Mouse (Mus musculus) cerebellum, adult 11-12 months (tissue): ENCODE data around the gene Dexi.

Experiments used
- DNase-seq: peaks from one replicate; pipeline ENCODE4 v3.0.0; 2022

The Dexi gene

DNA sequence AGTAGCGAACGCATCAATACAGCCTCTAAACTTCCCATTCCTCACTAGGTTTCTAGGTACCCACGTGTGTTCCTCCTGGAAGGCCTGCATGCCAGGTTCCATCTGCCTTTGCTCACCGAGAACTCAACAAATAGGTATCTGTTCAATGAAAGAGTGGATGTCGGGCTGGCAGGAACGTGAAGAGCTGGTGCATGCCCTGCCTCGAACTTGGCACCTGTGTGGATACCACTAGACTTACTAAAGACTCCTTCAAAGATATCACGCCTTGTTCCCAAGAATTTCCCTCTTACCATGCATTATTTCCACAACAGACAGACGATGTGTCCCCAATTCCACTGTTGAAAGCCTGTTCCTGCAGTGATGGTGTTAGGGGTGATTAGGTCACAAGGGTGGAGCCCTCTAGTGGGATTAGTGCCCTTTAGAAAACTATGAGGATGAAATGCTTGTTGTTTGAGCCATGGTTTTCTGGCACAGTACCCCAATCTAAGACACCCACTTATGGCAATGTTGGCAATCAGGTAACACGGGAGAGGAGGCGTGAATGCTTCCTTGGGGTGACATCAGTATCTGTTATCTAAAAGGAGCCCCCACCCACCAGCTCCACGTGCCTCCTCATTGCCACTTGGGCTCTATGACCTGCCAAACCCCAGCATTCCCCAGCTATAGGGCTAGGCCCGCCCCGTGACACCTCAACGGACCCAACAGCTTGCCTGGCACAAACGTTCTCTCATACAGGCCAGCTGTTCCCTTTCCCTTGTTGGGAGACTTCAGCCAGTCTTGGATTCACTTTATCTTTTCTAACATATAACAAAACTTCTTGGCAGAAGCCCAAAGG, 1.9 kb downstream of the Dexi start:
- peak; percentile 58 for DNase-seq

DNA sequence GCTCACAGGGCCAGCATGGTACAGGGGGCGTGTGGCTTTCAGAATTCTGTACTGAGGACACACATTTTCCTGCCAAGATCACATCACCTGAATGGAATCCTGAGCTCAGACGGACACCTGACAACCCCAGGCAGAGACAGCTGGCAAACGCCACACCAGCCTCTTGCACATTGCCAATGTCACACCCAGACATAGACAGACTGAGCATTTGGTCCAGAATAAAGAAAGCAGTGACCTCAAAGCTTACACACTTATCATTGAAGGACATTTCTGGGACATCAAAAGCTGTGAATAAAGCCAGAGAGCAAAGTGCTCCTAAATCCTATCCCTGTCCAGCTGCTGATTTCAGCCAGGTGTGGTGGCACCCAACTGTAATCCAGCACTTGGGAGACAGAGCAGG, 5.9 kb downstream of the Dexi start:
- no peak for DNase-seq

DNA sequence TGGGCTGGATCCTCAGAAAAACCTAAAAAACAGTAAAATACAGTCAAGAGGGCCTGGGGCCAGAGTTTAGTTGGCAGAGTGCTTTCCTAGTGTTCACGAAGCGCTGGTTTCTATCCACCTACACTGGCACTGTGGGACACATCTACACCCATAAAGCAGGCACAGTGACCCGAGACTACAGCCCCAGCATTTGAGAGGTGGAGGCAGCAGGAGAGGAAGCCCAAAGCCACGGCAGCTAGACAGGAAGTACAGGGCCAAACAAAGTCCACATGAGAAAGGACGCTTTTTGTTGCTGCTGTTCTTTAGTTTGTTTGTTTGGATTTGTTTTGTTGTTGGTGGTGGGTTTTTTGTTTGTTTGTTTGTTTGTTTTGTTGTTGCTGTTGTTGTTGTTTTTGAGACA, 6.5 kb downstream of the Dexi start:
- no peak for DNase-seq

DNA sequence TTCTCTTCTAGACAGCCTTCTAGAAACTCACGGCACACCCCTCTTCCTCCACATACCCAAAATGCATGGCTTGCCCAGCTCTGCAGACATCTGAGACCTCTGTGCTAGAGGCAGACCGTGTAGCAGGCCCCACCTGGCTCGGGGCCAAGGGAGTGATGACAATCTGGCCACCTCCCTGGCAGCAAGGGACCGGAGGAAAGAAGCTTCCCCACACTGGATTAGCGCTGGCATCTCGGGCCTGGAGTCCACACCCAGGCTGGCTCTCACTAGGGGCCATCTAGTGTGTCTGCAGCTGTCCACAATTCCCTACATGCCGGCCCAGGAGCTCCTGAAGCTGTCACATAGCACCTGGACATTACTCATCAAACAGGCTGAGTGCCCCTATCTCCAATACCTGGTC, 8.3 kb downstream of the Dexi start:
- DNase-seq, result peak; percentile 71

DNA sequence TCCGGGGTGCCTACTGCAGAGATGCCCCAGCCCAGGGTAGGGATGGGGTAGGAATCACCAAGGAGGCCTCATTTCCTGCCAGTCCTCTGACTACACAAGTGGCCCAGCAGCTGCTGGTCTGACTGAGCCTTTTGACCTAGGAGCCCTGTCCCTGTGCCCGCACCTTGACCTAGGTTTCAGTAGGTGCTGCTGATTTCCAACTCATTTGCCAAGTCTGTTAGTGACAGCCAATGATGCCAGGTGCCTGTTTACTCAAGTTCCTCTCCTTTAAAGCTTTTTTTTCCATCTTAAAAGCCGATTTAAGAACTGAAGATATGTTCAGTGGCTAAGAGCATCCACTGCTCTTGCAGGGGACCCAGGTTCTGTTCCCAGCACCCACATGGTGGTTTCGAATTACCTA, 9.1 kb downstream of the Dexi start:
- no peak for DNase-seq

DNA sequence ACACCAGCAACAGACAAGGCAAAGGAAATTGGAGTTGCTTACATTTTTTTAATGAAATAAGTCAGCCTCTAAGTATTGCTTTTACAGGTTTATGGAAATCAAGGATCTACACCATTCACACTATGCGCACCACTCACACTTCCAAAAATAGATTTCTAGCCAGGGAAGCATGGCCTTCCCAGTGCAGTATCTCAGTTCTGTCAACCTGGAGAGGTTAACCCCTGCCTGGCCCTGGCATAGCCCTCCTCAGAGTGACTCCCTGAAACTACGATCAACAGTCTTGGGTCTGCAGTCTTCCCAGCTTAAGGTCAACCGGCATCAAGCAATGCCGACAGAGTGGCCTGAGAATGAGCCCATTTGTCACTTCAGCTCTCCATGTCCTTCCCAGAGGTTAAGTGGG, 12.7 kb downstream of the Dexi start:
- DNase-seq, result no peak

DNA sequence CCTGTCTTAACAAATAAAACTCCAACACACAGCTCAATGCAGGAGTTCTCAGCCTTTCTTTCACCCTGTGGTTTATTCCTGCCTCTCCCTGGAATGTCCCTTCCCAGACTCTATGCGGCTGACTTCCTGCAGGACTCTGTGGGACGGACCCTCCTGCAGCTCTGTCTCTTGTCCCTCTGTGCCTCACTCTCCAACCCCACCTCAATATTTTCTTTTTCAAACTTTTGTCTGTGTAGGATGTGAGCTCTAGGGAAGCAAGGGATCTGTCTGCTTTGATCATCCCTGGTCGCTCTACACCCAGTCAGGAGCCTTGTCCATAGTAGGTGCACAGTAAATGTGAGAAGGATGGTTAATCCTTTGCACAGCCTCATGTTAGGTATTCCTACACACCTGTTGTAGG, 14.5 kb downstream of the Dexi start:
- no peak for DNase-seq

DNA sequence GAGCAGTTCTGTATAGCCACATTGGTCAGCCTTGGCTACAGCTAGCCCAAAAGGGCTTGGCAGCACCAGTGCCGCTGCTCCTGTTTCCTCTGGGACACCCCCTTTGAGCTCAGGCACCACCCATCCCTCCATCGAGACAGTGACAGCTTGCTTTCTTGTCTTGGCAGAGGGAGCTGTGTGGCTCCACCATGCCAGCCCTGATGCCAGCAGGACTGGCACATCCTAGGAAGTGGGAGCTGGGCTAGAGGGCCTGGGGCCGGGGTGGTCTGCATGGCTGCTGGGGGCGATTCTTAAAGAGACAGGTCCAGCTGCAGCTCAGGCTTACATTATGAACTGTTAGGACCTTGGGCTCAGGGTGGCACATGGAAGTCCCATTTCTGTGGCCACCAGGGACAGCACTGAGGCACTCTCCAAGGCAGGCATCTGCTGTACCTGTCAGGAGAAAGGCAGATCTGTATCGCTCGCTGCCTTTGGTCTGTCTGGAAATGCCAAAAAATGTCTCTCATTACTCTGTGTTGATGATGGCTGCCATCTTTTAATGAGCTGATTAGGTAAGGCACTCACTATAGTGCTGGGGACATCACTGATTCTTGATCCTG, 15.7 kb downstream of the Dexi start:
- peak; percentile 60 for DNase-seq

DNA sequence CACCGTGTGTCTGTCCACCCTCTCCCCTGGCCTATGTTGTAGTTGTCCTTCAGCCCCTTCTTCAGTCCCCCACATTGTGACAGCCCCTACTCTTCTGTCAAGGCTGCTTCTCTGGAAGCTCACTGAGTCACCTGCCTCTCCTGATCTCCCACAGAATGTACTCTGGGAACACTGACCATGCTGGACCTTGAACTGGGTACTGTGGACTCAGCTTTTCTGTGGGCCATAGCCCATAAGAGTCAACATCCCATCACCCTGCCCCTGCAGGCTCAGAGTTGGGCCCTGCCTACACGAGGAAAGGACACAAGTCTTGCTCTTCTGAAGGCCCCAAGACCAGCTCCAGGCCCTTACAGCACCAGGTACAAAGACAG, 17.3 kb downstream of the Dexi start:
- DNase-seq, result no peak

DNA sequence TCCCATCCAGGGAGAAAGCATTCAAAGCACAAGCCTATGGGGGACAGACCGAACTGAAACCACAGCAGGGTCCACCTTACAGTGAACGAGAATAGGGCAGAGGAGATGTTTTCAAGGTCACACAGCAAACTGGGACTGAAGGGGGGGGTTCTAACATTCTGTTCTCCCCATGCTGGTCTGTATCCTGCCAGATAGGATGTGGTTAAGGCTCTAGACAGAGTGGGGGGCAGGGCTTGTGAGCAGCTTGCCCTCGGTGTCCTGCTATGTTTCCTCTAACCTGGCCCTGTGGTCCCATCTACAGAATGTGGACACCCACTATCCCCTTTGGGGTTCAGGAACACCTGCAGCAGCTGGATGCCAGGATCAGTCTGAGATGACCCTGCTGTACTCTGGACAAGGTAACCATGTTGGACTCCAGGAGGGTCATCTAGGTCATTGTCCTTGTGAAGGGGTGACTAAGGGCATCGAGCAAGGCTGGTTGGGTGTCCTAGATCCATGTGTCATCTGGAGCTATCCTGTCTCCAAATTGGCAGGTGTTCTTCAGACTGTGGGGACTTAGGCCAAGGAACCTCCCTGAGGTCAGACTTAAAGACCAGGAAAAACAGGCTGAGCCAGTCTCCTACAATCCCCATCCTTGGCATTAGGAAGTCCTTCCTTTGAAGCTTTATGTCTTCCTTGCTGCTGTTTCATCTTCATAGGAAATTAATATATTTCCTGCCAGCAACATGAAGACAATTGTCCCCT, 17.8 kb downstream of the Dexi start:
- no peak for DNase-seq

DNA sequence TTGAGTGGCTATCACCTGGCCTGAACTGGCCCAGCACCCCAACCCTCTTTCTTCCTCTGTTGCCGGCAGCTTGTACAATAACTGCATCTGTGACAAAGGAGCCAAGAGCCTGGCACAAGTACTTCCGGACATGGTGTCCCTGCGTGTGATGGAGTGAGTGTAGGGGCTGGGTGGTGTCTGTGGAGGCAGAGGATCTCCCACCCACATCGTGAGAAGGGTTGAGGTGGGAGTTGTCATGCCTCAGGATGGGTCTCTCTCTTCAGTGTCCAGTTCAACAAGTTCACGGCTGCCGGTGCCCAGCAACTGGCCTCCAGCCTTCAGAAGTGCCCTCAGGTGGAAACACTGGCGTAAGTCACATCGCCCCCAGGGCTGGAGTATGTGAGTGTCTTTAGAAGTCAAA, 19.2 kb downstream of the Dexi start:
- DNase-seq, result no peak

DNA sequence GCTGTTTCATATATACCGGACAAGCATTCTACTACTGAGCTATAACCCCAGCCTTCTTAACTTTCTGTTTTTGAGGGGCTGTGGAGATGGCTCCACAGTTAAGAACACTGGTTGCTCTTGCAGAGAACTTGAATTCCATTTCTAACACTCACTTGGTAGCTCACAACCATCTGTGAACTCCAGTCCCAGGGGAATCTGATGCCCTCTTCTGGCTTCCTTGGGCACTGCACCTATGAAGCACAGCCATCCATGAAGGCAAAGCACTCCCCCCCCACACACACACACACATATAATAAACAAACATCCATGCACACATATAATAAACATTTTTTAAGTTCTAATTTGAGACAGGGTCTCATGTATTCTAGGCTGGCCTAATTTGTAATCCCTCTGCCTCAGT, 20.0 kb downstream of the Dexi start:
- no peak for DNase-seq

DNA sequence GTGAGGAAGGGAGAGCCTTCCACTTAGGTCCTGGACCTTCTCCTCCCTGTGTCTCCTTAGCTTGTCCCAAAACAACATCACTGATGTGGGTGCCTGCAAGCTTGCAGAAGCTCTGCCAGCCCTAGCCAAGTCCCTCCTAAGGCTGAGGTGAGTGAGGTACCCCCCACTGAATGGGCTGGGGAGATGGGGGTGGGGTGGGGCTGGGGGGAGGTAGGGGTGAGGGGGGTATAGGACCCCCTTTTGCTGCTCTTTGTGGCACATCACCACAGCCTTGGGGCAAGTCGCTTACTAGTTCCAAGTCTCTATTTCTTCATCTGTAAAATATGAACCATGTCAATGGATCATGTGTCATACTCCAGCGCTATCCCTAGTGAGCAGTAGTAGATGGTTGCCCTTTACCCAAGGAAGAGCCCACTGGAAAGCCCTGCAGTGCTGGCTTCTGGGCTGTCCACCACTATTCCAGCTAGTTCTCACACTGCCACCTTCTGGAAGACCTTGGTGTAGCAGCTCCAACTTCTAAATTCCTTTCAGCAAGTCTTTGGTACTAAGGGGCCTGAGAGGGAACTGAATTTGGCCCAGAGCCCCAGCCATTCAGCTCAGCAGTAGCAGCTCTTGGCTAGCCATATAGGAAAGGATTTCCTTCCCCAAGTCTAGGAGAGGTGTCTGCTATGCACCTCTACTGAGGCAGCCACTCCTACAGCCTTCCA, 21.8 kb downstream of the Dexi start:
- DNase-seq, result peak; percentile 61

DNA sequence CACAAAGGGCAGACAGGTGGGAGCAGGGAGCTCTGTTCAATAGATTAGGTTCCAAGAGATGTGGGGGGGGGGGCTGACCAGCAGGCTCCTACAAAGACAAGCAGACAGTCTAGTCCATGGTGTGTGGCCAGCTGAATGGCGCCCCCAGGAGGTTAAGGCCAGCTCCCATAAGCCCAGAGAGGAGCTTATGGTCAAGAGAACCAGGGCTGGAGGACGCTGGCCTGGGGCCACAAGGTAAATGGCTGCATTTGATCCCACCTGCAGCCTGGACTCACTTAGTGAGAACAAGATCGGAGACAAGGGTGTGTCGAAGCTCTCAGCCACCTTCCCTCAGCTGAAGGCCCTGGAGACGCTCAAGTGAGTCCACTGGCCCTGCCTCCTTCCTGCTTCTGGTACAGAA, 24.8 kb downstream of the Dexi start:
- DNase-seq, result no peak

DNA sequence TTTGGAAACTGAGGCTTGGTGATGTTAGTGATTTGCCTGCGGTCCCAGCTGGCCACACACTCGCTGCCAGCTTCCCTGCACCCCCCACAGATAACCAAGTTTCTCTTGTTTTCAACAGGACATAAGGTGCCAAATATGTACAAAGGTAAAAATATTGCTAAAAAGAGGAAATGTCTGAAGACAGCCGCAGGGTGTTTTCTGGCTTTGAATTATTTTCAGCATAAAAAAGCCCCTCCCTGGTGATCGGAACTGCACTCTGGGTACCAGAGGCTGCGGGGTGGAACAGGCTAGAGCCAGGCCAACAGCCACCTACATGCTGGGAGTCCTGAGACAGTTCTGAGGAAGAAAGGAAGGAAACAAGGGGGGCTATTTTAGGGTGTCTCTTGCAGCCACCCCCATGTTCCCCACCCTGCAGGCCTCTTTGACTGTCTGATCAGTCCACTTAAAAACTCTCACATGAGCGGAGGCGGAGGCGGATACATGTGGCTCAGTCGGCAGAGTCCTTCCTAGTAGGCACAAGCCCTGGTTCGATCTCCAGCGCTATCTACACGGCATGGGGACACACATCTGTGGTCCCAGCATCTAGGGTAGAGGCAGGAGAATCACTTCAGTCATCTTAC, 26.8 kb downstream of the Dexi start:
- DNase-seq, result no peak

DNA sequence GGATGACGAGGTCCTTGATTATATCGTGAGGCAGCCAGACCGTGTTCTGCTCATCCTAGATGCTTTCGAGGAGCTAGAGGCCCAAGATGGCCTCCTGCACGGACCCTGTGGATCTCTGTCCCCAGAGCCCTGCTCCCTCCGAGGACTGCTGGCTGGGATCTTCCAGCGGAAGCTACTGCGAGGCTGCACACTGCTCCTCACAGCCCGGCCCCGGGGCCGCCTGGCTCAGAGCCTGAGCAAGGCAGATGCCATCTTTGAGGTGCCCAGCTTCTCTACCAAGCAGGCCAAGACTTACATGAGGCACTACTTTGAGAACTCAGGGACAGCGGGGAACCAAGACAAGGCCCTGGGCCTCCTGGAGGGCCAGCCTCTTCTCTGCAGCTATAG, 31.7 kb downstream of the Dexi start:
- peak; percentile 66 for DNase-seq

DNA sequence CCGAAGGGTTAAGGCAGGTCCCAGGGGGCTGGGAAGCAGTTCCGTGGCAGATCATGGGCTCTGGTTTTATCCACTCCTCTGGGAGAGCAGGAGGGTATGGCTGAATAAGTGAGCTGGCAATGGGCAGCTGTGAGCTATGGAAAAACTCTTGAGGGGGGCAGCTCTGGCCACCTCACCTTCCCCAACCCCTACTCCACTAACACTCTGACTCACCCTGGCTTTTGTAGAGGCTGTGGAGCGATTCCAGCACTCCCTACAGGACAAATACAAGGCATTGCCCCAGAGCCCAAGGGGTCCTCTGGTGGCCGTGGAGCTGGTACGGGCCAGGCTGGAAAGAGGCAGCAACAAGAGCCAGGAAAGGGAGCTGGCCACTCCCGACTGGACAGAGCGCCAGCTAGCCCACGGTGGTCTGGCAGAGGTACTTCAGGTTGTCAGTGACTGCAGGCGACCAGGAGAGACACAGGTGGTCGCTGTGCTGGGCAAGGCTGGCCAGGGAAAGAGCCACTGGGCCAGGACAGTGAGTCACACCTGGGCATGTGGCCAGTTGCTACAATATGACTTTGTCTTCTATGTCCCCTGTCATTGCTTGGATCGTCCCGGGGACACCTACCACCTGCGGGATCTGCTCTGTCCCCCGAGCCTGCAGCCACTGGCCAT, 32.2 kb downstream of the Dexi start:
- peak; percentile 90 for DNase-seq

DNA sequence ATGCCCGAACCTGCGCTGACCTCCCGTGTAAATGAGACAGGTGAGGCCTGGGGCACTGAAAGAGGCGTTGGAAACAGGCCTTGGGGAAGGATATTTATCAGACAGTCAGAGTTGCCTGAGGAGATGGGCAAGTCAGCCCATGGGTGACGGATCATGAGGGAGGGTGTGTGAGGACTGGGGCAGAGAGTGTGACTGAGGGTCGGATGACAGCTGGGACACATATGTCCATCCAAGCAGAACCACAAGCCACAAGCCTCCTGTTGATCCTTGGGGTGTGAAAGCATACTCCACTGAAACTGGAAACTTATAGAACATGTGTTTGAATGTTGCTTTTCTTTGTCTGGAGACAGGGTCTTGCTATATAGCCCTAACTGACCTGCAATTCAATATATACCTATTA, 34.2 kb downstream of the Dexi start:
- no peak for DNase-seq

DNA sequence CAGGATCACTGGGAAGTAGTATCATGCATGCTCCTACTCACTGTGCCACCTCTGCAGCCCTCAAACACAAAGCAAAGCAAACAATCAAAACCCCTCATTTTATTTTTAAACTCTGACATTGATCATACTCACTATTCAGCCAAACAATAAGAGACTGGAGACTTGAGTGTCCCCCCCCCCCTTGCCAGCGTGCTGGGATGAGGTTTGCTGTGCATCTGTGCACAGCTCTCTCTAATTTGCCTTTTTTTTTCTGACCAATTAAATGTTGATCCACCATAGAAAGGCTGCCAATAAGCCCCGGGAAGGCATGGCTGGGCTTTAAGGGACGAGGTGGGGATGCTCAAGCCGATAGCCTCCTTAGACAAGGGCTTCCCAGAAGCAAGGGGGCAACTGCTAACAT, 35.4 kb downstream of the Dexi start:
- DNase-seq, result no peak

DNA sequence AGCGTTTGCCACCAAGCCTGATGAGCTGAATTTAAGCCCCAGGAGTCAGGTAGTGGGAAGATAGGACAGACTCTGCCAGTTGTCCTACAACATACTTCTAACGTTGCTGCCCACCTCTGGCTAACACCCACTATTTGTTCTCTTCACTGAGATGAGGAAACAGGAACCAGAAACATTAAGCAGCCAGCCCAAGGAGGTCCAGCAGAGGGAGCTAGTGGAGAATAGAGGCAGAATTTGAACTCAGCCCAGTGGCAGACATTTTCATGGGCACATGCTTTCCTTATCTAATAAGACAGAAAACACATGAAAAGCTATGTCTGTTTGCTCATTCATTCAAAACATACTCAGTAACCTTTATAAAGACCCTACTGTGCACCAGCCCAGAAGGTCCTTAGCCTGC, 39.8 kb downstream of the Dexi start:
- no peak for DNase-seq

DNA sequence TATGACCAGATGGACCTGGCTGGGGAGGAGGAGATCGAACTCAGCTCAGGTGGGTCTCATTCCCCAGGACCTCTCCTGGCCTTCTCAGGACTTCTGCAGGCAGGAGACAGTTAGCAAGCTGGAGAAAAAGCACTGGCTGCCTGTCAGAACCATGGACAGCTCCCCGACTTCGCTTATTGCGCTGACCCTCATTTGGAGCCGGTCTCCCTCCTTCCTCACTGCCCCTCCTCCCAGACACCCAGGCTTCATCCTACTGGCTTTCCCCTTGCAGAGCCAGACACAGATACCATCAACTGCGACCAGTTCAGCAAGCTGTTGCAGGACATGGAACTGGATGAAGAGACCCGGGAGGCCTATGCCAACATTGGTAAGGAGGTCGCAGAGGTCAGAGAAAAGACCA, 41.0 kb downstream of the Dexi start:
- DNase-seq, result no peak

DNA sequence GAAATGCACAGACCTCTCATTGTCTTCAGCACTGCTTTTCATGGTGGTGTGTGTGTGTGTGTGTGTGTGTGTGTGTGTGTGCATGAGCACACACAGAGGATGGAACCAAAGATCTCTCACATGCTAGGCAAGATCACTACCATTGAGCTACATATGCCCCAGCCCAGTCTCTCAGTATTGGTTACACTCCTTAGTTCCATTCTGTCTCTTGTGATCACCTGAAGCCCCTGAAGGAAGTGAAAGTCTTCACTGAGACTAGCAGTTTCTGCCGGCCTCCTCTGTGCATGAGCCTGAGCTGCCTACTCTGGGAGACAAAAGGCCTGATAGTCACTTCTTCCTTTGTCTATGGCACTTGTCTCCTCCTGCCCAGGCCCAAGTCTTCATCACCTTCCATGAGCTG, 43.7 kb downstream of the Dexi start:
- no peak for DNase-seq
